In the genomic region with DNA sequence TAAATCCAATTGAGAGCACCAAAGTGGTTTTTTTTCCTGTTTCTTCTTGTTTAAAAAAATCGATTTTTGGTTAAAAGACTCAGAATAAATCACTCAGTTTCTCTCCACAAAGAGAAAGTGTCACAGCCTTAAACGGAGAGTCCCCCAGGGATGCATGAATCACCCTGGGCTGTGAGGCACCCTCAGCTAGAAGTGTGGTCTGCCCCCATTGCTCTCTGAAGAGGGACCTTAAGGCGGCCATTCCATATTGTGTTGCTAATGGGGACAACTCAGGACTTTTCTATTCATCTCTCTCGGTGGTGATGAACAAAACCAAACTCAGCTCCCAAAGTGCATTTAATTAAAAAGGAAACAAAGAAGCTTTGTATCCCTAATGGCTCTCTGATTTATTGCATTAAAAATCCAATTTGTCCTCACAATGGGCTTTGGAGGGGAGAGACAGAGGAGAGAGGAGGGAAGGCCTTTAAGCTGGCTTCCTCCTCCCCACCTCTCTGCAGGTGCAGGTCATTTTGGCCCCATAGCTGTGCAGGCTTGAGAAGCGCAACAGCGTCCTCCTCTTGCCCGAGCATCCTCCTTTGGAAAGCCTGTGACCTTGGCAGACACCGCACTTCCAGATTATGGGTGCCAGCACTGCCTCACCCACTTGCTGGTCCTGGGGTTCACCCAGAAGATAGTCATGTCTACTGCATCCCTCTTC, we compare ENCODE assay signal across 24 mouse cellular contexts. TPM values are rescaled to one million over a fixed set of nuclear protein-coding genes. Genes with fewer than 3 reads are reported as not detected.
DNase-seq lines count a peak whose midpoint lies in the region; ATAC-seq and TF ChIP-seq lines count a peak whose summit lies in the region.
"Had no signal": no experiment of that assay in that cellular context is flagged by ENCODE, and none has a peak within 500 bp of the region (broad histone marks: within the 10 kb centered on the region; RNA-seq: fewer than 3 reads in every experiment).

No protein-coding gene starts in this region.

- H3K36me3 ChIP-seq in E14TG2a.4 (ENCODE audit: insufficient read depth, low read length) = no peaks in the 10 kb centered on the region
- H3K36me3 ChIP-seq in neural tube, embryonic 12.5 days = no peaks in the 10 kb centered on the region
- H3K36me3 ChIP-seq: embryonic facial prominence, embryonic 15.5 days; forebrain, embryonic 15.5 days; limb, embryonic 12.5 days had no signal

- H3K27me3 ChIP-seq in E14TG2a.4 (ENCODE audit: insufficient read depth, low read length) = no peaks in the 10 kb centered on the region
- H3K27me3 ChIP-seq in neural tube, embryonic 12.5 days (replicated peaks) = 0 out of 2 replicates have a peak, but pooled peaks cover 3% of the 10 kb centered on the region
- H3K27me3 ChIP-seq: embryonic facial prominence, embryonic 15.5 days; forebrain, embryonic 15.5 days; limb, embryonic 12.5 days; megakaryocyte, embryonic 14.5 days had no signal

- no peak overlapping the region for H3K4me2 ChIP-seq in neural tube, embryonic 12.5 days (replicated peaks)
- H3K4me2 ChIP-seq: embryonic facial prominence, embryonic 15.5 days; forebrain, embryonic 15.5 days; limb, embryonic 12.5 days had no signal

- no peak for TF ChIP-seq CTCF in E14TG2a.4 (conservative IDR thresholded peaks at IDR 0.05; ENCODE audit: low read length)

- peak; percentile 43 for DNase-seq in heart, adult 11 months
- DNase-seq in heart, adult 8-10 months (ENCODE audit: low spot score) = no peak
- peak; percentile 82 for DNase-seq in Muller cell, postnatal 12 days (ENCODE audit: inconsistent ontology term)
- no peak for DNase-seq in adrenal gland, adult (ENCODE audit: inconsistent age in 2 of 2, low spot score in 1 of 2)
- DNase-seq: B cell, adult 2 months; cerebellum, adult 11 months; gastrocnemius, adult 2 months; heart, adult 18-20 months; heart, postnatal 10 days; right cerebral cortex, adult 18-20 months; spleen, adult 18-20 months; thymus, postnatal 25 days had no signal

- peaks cover 41% of the 10 kb centered on the region for H3K4me1 ChIP-seq in E14TG2a.4 (replicated peaks; ENCODE audit: low read depth, low read length)
- peaks cover 6% of the 10 kb centered on the region; the same call in 1 of the 2 replicates for H3K4me1 ChIP-seq in neural tube, embryonic 12.5 days
- H3K4me1 ChIP-seq: embryonic facial prominence, embryonic 15.5 days; forebrain, embryonic 15.5 days; limb, embryonic 12.5 days had no signal

- H3K9ac ChIP-seq in neural tube, embryonic 12.5 days = no peak overlapping the region
- H3K9ac ChIP-seq: embryonic facial prominence, embryonic 15.5 days; forebrain, embryonic 15.5 days; limb, embryonic 12.5 days; liver, embryonic 14.5 days had no signal

- peak; percentile 94 for ATAC-seq in neural tube, embryonic 12.5 days (ENCODE audit: low FRiP score, low read depth)
- ATAC-seq in erythroid progenitor cell, adult 5-6 weeks (replicated peaks; ENCODE audit: low FRiP score, poor library complexity, severe bottlenecking) = no peak
- ATAC-seq: forebrain, embryonic 15.5 days; inflammation-experienced regulatory T-cells, adult 6 months; lung, postnatal 0 days had no signal

- H3K4me3 ChIP-seq in E14TG2a.4 (replicated peaks; ENCODE audit: low read length) = 0 out of 2 replicates have a peak overlapping the region, but pooled peaks have one; percentile 20
- no peak overlapping the region for H3K4me3 ChIP-seq in neural tube, embryonic 12.5 days
- H3K4me3 ChIP-seq: embryonic facial prominence, embryonic 15.5 days; forebrain, embryonic 15.5 days; gastrocnemius, adult 2 months; left cerebral cortex, adult 2 months; limb, embryonic 12.5 days had no signal

- H3K27ac ChIP-seq in neural tube, embryonic 12.5 days = no peak overlapping the region
- H3K27ac ChIP-seq: embryonic facial prominence, embryonic 15.5 days; forebrain, embryonic 15.5 days; gastrocnemius, adult 2 months; left cerebral cortex, adult 2 months; limb, embryonic 12.5 days; liver, embryonic 14.5 days had no signal

- 21% methylated on average over 8 of the region's 8 CpGs for WGBS in neural tube, embryonic 12.5 days

- H3K9me3 ChIP-seq in E14TG2a.4 (ENCODE audit: low read length) = peaks cover 22% of the 10 kb centered on the region
- H3K9me3 ChIP-seq in neural tube, embryonic 12.5 days = 0 out of 2 replicates have a peak, but pooled peaks cover 6% of the 10 kb centered on the region
- H3K9me3 ChIP-seq: embryonic facial prominence, embryonic 15.5 days; forebrain, embryonic 15.5 days had no signal

RNA-seq across cellular contexts. Expression of a gene that starts 52.9 kb away (rescaled TPM):
- total RNA-seq in heart, adult 8-10 months (2022) = 10 to 100 TPM; 62.3 to 89.3 (median 69.4) TPM
- polyA plus RNA-seq in neural tube, embryonic 12.5 days (2016; fragmentation: Nextera tagmentation; extraction: Ambion mirVana) = 0.52 and 1.0 TPM in 2 replicates
- total RNA-seq in erythroid progenitor cell, adult 5-6 weeks (2015; ENCODE audit: low replicate concordance) = 0.42 and 1.1 TPM in 2 replicates
- total RNA-seq in erythroid progenitor cell, adult 5-6 weeks (2017; ENCODE audit: low replicate concordance) = 5.1 TPM in 1 of 2 replicates, not detected in the other
- total RNA-seq: MEL had no signal

Comparison
In these comparisons a context has a peak if more than half of its experiments do, and no peak if none do; other contexts are left out.
1. DNase-seq: peak in heart, adult 11 months (single experiment) and Muller cell, postnatal 12 days (single experiment); none in heart, adult 8-10 months (single experiment) and adrenal gland, adult (0 of 2).
2. RNA of a gene that starts 52.9 kb away (total RNA-seq): 62.3 to 89.3 TPM in heart, adult 8-10 months; 0.42 to 5.1 TPM in erythroid progenitor cell, adult 5-6 weeks; every median in the first group is over 10 times any median in the second.